Mouse (Mus musculus) erythroblast, embryonic 14.5 days (primary cell): ENCODE measurements around the gene Svep1.

ENCODE experiments used
- GATA1 ChIP-seq: IDR thresholded peaks from 2 replicates; pipeline ENCODE4 v1.6.1; 2012; ENCODE audit warnings: low read length, inconsistent platforms, mixed read lengths
- TAL1 ChIP-seq: IDR thresholded peaks from 3 replicates; pipeline ENCODE4 v1.6.1; 2012; ENCODE audit warnings: low read length, inconsistent platforms, mixed read lengths

GRCm38 (mm10) chr4:58082588-58082987, 124.1 kb downstream of the Svep1 start:
- TF ChIP-seq TAL1 (no peak), GATA1 (no peak)
